Mouse (Mus musculus): Measurements from ENCODE around the gene Phf5a.
"Not testable (repeated sequence)": the region's sequence is repeated elsewhere in the genome, so short reads cannot be mapped to it uniquely, and the experiment has no call there.

Phf5a gene

DNA sequence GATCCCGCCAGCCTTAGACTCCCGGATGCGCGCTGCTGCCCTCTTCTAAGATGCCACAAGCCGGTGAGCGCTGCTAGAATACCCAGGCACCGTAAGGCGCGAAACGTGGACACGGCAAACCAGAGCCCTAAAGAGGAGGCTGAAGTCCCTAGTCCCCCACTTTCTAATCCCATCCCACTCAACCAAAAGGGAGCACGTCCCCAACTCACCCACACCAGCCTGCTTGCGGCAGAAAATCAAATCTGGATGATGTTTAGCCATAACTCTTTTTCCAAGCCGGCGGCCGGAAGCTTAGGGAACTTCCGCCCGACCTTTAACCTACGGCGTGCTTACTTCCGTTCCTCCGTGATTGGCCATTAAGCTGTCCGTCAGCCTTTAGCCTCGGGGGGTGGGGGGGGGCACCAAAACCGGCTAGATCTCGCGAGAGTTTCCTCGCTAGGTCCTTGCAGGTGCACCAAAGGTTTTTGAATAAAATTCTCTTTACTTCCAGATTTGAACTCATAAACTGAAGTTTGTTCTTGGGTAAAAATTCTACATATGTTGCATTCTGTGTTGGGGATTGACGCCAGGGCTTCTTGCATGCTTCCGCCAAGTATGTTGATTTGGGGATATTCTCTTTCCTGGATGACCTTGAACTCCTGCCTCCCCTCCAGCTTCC lies at the start of gene Phf5a:
TSS of gene Phf5a (minus strand) at position 308 of the 658 bp plus-strand sequence.
- in situ Hi-C loops (cut with MboI; ENCODE audit: low sequenced_read_pairs), result no loop called here

DNA sequence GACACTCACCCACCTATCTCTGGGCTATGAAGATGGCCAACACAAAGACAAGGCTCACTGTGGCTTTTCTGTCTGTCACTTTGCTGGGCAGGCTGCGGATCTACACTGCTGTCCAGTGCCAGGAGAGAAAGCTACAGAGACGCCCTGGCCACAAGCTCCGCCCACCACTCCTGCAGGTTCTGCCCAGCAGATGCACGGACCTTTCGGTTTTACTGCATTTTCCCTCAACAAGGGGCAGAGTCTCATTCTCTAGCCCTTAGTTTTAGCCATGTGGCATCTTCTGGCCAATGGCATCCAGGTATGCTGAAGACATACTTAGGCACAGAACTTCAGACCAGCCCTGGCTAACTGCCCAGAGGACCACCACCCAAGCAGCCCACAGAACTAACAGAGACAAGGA lies 49.5 kb upstream of the Phf5a start:
- in situ Hi-C loops (cut with MboI; ENCODE audit: low sequenced_read_pairs), result no loop called here

DNA sequence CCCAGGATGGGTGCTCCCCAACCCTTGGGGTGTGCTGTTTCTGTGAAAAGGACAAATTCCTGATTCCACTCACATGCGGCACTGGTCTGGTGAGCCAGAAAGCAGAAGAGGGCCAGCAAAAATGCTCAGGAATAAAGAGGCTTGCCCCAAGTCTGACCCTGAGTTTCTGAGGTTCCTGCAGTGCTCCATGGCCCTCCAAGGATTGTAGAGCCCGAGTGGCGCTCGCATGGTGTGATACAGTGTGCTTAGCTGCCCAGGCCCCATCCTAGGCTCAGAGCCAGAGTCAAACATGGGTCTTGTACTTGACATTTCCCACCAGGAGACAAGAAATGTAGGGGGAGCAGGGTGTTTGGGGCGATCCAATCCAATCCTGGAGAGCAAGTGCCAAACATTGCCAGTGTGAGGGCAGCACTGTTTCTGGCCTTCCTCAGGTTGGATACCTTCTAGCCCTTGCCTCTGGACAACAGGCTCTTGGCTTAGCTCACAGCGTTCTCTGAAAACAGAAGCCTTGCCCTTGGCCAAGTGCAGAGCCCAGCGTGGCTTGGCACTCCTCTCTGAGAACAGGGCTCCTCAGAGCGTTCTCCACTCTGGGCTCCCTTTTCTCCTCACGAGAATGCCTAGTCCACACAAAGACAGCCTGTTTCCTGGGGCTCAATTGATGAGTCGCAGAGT lies 49.0 kb upstream of the Phf5a start:
- in situ Hi-C loops (cut with MboI; ENCODE audit: low sequenced_read_pairs), result no loop called here

DNA sequence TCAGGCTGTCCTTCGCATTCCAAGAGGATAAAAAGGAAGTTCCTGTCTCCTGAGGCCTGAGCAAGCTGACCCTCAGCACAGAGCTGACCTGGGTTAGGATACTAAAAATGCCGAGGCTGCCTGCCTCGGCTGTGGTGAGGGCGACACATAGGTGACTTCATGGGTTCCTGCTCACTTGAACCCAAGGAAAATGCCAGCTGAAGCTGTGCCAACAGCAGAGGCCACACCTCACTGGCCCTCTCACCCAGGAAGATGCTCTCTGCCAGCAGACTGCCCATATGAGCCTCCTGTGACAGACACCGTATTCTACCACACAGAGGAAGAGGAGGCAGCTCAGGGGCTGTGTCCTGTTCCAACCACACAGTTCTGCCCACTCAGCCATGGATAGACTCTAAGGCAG lies 47.4 kb upstream of the Phf5a start:
- in situ Hi-C loops (cut with MboI; ENCODE audit: low sequenced_read_pairs), result no loop called here

DNA sequence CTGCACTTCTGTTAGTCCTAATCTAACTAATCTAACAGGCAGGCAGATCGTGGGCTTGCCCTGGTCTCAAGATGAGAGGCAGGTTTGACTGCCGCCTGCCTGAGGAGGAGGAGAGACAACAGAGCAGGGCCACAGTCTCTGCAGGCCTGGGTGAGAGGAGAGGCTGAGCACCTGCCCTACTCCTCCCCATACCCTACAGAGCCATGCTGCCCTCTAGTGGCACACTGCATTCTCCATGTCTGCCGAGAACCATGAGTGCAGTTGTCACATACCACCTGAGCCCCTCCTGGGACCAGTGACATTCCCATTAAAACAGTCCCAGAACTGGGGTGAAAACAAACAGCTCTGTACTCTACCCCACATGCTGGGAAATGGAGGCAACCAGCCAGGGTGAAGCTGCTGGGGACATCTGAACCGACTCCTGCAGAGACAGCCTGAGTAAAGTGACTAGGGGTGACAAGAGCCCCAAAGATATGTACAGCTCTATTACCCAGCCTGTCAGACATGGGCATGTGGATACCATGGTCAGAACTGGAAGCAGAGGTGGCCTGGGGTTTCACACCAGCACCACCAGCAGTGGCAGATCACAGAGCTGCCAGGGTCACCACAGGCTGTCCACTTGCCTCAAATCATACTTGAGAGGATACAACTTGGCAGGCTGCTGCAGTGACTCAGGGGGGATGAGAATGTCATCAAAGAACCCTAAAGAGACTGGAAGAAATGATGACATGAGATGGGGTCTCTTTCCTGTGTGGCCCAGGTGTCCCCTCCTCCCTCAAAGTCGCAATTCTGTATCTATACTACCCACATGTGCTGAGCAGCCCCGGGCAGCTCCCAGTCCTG lies 46.1 kb upstream of the Phf5a start:
- in situ Hi-C loops (cut with MboI; ENCODE audit: low sequenced_read_pairs), result no loop called here

DNA sequence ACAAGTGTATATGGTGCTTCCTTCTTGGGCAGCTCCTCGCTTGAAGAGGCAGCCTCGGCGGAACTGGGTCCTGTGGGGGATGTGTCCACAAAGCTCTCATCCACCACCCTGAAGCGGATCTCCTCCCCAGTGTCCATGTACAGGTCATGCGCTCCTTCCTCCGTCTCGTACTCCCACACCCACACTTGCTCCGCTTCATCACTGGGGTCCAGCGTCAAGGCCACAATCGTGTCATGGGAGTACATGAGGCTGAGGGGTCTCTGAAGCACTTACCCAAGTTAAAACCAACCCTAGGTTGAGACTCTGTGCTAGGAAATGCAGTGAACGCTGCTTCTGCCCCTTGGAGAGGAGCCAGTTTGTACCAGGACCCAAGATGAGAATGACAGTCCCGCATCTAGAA lies 45.5 kb upstream of the Phf5a start:
- in situ Hi-C loops (cut with MboI; ENCODE audit: low sequenced_read_pairs), result no loop called here

DNA sequence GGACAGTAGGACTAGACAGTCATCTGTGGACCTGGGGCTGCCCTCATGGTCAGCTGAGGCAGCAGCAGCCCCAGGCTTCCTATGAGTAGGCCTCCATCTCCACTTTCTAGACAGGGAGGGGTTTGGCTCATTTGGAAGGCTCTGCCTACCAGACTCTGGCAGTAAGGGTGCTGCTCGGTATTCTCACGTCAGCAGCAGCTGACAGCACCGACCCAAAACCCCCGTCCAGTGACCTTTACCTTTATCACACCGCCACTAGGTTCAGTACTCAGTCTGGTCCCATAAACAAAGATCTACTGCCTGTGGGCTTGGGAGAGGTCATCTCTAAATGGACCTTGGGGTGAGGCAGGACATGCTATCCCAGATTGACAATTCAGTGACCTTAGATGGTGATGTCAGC lies 44.0 kb upstream of the Phf5a start:
- in situ Hi-C loops (cut with MboI; ENCODE audit: low sequenced_read_pairs), result no loop called here

DNA sequence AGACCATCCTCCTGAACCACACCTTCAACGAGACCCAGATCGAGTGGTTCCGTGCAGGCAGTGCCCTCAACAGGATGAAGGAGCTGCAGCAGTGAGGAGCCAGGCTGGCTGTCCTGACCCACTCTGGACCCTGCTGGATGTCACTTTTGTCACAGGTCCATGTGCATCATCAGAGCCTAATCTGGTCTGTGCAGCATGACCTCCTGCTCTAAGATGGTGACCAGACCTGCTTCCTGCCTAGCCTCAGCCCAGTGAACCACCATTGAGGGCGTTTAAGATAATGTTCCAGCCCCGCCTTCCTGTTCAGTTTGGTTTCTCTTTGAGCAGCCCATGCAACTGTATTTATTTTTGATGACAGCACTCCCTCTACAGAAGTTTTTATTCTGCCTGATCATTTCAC lies 43.0 kb upstream of the Phf5a start:
- in situ Hi-C loops (cut with MboI; ENCODE audit: low sequenced_read_pairs), result no loop called here

DNA sequence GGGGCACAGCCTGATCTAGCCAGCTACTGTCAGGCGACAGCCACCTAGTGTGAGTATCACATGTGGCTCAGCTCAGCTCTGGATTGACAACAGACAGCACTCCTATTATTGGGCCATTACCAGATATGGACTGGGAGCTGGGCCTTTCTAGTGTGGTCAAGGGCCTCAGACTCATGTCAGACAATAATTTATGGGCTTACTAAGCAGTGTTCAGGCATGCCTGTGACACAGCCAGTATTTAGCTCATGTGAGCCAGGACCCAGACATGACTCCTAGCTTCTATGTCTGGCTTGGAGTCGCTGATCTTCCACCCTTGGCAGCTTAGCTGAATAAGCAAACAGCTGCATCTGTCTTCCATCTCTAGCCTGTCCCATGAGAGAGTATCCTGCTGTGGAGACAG lies 40.8 kb upstream of the Phf5a start:
- in situ Hi-C loops (cut with MboI; ENCODE audit: low sequenced_read_pairs), result no loop called here

DNA sequence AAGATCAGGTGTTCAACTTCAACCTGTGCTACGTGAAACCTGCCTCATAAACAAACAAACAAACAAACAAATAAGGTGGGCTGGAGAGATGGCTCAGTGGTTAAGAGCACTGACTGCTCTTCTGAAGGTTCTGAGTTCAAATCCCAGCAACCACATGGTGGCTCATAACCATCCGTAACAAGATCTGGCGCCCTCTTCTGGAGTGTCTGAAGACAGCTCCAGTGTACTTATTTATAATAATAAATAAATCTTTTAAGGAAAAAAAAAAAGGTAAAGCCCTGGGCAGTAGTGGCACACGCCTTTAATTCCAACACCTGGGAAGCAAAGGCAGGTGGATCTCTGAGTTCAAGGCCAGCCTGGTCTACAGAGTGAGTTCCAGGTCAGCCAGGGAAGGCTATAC lies 37.1 kb upstream of the Phf5a start:
- in situ Hi-C loops (cut with MboI; ENCODE audit: low sequenced_read_pairs), result not testable (repeated sequence)

DNA sequence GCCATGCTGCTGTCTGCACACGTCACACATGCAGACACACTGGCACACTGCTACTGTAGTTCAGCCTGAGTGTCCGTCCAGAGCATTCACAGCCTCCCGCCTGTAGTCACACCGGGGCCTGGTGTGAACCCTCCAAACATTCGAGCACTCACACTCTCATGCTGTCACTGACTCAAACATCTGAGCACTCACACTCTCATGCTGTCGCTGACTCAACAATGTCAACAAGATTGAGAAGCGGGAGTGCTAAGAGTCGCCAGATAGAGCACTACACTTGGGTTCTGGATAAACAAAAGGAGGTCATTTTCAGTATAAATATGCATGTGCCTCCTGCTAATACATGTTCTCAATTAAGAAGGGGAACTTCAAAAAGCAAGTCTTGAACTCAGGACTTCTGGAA lies 36.2 kb upstream of the Phf5a start:
- in situ Hi-C loops (cut with MboI; ENCODE audit: low sequenced_read_pairs), result no loop called here

DNA sequence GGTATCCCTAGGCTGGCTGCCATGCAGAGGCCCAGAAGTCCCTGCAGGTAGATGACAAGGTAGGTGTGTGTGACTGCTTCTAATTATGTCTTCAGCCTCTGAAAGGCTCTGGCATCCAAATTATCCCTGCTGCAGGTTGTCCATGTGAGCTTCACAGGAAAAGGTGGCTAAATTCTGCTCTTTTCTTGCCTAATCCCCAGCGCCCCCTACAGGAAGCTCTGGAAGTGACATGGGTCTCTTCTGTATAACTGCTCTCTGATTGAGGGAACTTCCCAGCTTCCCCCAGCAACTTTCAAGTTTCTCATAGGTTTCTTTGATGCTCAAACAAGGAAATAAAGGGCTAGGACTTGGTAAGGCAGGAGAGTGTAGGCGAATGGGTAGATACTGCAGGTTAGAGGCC lies 33.2 kb upstream of the Phf5a start:
- in situ Hi-C loops (cut with MboI; ENCODE audit: low sequenced_read_pairs), result no loop called here

DNA sequence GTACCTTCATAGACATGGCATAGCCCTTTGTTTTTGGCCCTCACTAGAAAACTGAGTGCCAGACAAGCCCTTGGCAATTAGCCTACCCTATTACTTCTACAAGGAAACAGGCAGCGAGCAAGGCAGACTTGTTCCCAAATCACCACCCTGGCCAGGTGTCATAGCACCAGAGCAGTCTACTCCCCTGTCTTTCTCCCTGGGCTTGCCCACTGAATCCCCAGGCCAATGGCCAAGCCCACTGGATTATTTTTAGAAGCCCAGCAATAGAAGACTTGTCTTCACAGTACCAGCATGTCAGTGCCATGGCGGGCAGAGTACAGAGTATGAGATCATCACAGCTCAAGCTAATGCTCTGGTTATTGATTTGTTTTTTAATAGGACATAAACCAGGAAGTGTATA lies 27.0 kb upstream of the Phf5a start:
- in situ Hi-C loops (cut with MboI; ENCODE audit: low sequenced_read_pairs), result no loop called here

DNA sequence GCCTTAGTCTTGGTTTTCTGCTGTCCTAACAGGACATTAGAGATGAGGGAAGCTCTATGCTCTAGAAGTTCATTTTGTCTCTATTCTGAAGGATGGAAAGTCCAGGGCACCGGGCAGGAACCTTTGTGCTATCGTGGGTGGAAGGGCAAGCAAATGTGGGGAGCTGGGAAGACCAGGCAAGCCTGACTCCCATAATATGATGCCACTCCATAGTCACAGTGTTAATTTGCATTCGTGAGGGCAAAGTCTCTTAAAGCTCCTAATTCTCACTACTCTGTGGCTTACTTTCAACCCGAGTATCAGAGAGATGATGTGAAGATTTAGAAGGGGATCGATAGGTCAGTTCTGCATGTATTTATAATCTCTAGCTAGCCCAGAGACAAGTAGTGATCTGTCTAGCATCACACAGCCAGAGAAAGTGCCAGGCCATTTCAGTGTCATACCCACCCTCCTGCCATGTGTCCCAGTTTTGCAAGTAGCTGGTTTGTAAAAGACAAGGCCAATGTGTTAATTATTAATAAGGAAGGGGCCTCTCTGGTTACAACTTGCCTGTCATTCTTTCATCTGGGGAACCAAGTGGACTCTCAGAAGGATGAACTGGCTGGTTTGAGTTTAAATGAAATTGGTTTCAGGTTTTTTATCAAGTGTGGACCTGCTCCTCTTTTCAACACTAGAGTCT lies 26.0 kb upstream of the Phf5a start:
- in situ Hi-C loops (cut with MboI; ENCODE audit: low sequenced_read_pairs), result no loop called here

DNA sequence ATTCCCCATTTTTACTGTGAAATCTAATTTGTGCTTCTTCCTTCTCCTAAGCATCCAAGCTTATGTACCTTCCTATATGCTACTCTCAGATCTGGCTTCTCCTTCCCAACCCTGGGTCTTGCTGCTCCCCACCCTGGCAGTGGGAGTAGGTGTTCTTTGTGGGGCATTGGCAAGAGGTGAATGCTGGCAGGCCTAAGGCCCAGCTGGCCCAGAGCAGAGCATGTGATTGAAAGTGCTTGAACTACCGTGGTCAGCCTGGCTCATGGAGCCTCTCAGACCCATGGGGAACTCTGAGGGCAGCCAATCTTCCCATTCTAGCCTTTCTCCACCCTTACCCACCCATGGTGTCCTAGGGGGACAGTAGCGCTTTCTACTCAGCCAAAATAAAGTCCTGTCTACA lies 24.7 kb upstream of the Phf5a start:
- in situ Hi-C loops (cut with MboI; ENCODE audit: low sequenced_read_pairs), result no loop called here

DNA sequence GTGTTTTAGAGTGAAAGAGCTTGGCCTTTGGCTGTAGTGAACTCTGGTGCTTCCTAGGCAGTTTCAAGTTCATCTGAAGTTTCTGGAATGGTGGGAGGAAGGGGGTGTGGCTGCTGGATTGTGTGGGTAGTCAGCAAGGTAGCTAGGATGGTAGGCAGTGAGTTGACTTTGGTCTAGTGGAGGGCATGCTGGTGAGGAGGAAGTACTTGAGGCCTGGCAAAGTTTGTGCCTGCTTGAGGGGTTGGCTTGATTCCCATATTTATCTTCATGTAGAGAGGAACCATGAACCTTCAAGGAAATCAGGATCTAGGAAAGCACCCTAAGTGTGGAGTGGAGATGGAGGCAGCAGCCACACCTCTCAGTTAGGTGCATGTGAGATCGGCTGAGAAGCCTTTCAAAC lies 22.3 kb upstream of the Phf5a start:
- in situ Hi-C loops (cut with MboI; ENCODE audit: low sequenced_read_pairs), result no loop called here

DNA sequence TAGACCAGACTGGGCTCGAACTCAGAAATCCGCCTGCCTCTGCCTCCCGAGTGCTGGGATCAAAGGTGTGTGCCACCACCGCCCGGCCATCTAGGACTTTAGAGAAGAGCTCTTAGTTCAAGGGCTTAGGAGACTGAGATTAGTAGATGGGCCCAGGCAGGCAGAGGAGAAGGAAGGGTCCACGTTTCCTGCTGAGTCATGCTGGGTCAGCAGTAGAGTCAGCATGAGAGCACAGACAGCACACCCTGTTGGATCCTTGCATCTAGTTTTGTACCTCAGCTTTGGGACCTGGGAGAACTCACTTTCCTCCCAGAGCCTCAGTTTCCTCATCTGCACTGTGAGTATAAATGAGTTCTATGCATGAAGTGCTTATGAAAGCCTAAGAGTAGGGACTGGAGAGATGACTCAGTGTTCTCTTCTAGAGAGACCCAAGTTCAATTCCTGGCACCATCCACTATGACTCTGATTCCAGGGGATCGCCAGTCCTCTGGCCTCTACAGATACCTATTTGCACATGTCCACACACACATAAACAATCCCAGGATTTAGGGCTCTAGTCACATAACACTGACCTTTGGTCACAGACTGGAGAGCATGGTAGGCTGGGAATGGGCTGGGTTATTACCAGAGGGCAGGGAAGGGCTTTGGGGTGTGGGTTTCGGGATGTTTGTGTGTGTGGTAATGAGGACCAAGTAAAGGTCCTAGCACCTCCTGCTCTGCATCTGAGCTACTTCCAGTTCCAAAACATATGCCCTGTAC lies 20.3 kb upstream of the Phf5a start:
- in situ Hi-C loops (cut with MboI; ENCODE audit: low sequenced_read_pairs), result no loop called here

DNA sequence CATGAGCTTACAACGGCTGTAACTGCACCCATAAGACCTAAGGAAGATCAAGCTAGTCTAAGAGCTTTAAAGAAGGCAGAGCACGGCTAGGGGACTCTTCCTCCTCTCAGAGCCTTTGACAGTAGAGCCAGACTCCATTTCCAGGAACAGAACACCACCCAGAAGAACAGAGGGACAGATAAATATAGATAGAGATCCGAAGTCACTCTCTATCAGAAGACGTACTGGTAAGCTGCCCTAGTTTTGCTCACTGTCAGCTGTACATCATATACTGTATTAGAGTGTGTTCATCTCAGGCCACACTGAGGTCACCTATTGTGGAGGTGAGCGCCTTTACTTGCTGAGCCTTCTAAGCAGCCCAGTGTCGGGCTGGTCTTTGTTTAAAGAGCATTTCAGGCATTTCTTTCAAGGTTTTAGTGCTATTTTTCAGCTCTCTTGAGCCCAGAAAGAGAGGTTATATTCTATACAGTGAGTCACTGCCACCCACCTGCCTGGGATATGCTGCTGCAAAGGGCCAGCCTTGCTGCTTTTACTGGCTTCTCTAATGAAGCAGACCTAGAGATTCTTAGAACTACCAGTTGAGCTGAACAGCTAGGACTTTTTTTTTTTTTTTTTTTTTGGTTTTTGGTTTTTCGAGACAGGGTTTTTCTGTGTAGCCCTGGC lies 19.6 kb upstream of the Phf5a start:
- in situ Hi-C loops (cut with MboI; ENCODE audit: low sequenced_read_pairs), result no loop called here

DNA sequence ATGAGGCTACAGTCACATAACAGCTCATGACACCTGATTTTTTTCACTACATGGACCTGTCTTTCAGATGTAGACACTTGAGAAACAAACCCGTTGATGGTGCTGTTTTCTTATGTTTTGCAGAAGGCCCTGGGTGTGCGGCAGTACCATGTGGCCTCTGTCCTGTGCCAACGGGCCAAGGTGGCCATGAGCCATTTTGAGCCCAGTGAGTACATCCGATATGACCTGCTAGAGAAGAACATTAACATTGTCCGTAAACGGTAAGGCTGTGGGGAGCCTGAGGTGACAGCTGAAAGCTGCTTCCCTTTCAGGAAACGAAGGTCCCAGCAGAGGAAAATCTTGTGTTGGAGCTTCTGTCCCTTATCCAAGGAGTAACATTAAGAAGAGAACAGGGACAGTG lies 17.5 kb upstream of the Phf5a start:
- in situ Hi-C loops (cut with MboI; ENCODE audit: low sequenced_read_pairs), result no loop called here

Data from CH12F3 (cell line).